Mouse (Mus musculus): ENCODE data around the gene Inca1. TPM values are rescaled to one million over a fixed set of nuclear protein-coding genes. Genes with fewer than 3 reads are reported as not detected.

The Inca1 gene
- total RNA-seq, 2 experiments from 2014 or later, result 1.8 to 1.9 TPM

DNA sequence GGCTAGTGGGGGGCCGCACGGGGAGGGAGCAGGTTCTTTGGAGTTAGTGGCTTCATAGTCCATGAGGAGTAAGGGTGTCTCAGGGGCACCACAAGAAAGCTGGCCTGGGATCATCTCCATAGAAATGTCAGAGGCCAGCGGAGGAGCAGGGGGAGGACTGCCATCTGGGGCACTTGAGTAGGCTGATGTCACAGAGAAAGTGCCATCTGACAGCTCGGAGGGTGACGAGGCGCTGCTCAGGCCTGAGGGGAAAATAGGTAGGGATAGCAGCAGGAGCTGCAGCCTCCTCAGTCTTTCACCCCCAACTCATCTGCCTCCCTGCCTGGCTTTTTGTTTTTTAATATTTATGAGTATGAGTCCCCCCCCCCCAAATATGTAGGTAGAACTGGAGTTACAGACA is 25.9 kb downstream of the Inca1 start:
- no peak for DNase-seq (ENCODE audit: low spot score in 2 of 2)
- intact Hi-C loops (cut with DNase I), result no loop called here

DNA sequence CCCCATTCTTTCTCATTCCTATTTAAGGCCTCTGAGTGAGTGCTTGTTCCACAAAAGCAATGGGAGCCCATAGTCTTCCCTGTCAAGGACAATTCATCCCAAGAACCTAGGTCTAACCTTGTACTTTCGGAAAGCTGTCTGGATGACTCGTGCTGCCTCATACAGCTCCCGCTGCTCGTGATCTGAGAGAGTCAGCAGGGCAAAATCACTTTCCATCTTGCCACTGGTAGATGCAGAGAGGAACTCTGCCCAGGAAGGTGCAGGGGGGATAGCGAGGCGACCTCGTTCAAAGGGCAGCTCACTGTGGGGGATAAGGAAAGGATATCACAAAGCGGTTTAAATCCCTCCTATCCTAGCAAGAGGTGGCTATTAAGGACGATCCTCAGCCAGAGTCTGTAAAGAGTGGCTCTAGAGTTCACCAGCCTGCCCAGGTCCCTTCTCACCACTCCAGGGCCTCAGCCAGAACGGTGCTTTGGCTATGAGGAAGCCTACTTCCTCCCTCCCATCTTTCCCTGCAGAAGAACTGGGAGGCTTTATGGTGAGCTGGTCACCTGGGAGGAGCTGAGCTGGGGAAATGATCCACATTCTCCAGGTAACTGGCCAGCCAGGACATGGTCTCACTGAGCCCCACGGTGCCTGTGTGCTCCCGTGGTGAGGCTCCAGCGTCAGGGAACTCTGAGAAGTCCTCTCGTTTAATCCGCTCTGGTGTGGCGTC is 28.5 kb downstream of the Inca1 start:
- DNase-seq (ENCODE audit: low spot score in 2 of 2), result no peak
- intact Hi-C loops (cut with DNase I), result no loop called here

DNA sequence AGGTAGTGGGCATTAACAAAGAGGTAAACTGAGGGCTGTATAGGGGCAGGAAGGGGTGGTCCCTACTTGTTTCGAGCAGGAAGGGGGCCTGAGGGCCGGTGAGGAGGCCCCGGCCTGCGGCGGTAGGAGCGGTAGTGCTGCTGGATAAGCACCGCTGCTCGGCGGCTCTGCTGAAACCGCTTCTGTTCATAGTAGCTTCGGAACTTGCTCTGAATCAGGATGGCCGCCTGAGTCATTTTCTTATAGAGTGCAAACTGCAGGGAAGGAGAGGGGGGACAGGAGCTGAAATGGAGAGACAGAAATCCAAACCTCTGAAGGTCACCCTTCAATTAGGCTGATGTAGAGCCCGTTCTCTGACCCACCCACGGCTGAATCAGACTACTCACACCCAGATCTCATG is 29.5 kb downstream of the Inca1 start:
- DNase-seq (ENCODE audit: low spot score in 2 of 2), result no peak
- intact Hi-C loops (cut with DNase I), result no loop called here

DNA sequence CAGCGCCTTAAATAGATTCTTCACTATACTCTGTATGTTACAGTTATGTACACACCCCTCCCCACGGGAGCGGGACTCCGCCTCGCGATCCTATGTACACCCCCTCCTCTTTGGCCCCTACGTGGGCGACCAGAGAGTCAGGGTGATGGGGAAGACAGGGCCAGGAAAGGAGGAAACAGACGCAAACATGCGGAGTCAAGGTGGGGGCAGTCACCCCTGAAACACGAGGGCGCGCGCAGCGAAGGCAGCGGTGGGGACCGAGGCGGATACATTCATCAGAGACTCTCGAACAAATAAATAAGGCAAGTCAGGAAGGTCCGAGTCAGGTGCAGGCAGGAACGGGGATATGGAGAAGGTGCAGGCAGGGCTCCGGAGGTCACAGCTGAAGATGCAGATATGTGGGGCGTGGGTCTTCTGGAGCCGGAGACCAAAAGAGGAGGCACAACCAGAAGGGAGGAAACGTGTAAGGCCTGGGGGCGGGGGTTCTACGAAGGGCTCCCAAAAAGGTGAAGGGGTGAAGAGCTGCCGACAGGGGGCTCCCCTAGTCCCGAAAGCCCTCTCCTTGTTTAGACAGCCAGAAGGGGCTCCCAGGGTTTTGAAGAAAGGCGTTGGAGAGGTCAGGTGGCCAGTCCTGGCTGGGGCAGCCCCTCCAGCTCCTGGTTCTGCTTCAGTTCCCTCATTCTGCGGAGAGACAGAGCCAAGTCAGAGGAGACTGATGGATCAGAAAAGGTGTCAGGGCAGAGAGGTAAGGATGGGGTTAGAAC is 30.2 kb downstream of the Inca1 start:
- intact Hi-C loops (cut with DNase I), result loop anchor here (1.0 to 2.0 kb wide), 2 partner anchors 15 to 18 kb away; partner anchors contain the start of gene Pfn1

DNA sequence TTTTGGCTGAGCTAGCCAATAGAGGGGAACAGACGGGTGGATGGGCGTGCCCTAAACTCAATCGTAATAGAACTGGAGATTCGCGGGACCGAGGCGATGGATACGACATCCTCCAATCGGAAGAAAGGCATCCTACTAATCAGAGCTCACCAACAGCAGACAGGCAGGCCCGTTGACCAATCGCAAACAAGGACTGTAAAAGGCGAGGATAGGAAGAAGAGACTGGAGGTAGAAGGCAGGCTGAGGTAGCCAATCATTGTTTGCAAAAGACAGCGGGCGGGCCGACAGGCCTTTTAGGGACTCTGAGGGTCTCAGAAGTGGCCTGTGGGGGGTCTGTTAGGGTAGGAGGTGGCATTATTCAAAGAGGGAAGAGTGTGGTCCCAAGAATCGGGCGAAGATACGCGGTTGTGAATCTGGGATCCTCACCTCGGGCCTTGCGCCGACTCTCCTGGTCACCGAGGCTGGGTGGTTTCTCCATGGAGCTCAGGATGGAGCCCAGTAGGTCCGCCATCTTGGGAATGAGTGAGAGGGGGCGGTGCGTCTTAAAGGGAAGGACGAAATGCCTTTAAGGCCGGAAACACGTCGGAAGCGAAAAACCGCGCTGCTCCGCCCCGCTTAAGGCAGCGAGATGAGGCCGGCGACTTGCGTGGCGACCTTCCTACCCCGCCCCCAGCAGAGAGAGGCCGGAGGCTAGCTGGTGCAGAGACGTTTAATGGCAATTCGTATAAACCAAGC is 31.0 kb downstream of the Inca1 start, which contains the start of gene Spag7:
Gene Spag7 (minus strand): TSS at position 646 of the 735 bp plus-strand sequence.
- DNase-seq (ENCODE audit: low spot score in 2 of 2), result peak; percentile 96 to 98
- intact Hi-C loops (cut with DNase I), result loop anchor here (1.0 to 2.0 kb wide), 2 partner anchors 14 to 18 kb away; partner anchors contain the start of gene Pfn1

More for the DNA sequence above, 30.2 kb downstream of the Inca1 start:
- DNase-seq (ENCODE audit: low spot score in 2 of 2), result peak; percentile 57 to 61

DNA sequence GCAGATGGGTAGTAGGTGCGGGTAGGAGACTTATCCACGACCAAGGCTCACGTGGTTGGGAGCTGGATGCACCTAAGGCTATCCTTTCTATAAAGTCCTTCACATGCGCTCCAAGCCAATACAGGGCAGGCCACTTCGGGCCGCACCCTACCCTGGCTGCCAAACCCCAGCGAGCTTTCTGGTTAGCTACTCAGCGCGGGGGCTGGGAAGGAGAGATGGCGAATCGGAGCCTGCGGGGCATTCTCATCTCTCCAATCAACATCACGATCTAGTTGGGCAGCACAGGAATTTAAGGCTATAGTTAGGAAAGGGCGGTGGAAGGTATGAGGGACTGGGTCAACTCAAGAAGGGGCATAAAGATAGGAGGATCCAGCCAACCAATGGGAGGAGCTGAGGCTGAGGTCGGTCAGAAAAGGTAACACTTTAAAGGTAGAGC is 31.6 kb downstream of the Inca1 start:
- intact Hi-C loops (cut with DNase I), result loop anchor here (2.0 kb wide), 1 partner anchor 14 kb away; the partner anchor contains the start of gene Pfn1
- peak in 1 of 2 experiments; percentile 85 for DNase-seq (ENCODE audit: low spot score in 2 of 2)

DNA sequence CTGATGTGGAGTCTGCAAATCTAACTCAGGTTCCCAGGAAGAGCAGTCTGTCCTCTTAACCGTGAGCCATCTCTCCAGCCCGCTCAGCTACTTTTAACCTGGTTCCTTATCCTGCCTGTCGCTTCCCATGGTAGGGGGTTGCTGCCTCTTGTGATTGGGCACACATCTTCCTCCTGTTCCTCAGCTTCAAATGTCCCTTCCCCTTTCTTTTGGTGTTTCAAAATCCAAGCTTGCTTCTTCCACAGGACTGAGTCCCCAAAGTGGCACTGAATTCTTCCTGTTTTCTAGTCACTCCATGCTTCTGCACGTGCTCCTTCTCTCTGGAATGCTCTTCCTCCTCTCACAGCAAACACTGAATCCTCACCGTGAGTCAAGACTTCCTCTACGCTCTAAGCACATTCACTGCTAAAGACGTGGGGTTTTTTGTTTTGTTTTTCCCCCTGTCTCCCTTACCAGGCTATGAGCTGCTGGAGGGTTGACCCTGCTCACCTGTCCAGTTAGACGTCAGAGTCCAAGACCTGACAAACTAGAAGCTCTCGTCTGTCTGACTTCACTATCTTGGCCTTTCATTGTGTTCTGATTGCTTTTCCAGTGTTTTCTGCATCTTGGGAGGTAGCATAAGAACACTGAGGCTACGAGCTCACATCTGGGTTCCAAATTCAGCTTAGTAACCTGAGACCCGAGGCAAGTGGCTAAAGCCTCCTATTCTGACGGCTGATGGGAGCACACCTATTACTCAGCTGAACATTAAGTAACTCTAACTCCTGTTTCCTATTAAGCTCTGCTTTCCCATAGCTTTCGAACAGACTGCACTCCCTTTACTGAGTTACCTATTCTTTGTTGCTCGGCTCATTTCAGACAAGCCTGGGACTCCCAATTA is 32.4 kb downstream of the Inca1 start:
- intact Hi-C loops (cut with DNase I), result loop anchor here (2.0 kb wide), 1 partner anchor 13 kb away; the partner anchor contains the start of gene Pfn1
- DNase-seq (ENCODE audit: low spot score in 2 of 2), result no peak

DNA sequence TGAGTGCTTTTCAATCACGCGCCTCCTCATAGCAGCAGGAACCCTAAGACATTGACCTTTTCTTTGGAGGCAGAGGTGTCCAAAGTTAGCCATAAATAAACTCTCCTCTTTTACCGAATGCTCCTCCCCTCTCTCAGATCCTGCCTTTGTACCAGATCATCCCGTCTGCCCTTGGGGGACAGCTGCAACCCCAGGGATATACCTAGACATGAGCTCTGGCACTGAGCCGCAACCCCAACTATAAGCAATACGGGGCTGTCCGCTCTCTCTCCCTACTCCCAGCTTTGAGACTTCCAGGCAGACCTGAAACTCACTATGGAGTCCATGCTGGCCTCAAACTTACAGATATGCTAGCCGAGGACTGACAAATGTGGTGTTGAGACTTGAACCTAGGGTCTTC is 33.3 kb downstream of the Inca1 start:
- DNase-seq (ENCODE audit: low spot score in 2 of 2), result no peak
- intact Hi-C loops (cut with DNase I), result no loop called here

DNA sequence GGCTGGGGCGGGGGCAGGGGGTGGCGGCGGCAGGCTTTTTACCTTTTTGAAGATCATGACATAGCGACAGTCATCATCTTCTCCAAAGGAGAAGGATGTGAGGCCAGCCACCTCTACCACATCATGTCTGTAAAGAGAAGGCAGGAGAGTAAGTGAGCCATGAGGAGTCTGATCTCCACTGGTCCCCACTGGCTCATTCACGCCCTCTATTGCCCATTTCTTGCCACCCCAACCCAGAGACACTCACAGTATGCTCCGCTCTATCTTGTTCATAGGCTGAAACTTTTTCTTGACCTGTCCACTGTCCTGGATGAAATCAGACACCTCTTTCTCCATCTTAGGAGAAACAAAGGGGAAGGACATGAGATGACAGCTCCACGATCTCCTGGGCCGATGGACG is 35.2 kb downstream of the Inca1 start:
- no peak for DNase-seq (ENCODE audit: low spot score in 2 of 2)
- intact Hi-C loops (cut with DNase I), result no loop called here

DNA sequence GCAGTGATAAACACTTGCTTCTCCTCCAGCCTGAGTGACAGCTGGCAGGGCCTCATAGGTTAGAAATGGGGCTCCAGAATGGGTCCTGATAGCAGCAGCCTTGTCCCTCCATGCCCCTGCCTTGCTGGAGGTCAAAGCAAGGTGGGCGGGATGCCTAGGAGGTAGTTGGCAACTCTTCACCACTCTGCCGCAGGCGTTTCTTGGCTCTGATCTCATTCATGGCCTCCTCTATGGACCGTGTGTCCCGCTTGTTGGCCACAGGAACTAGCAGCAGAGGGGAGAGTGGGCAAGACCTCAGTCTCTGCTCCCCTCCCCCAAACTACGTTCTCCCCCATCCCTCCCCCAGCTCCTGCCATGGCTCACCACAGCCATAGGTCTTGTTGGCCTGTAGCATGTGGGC is 36.0 kb downstream of the Inca1 start:
- DNase-seq (ENCODE audit: low spot score in 2 of 2), result no peak
- intact Hi-C loops (cut with DNase I), result no loop called here

DNA sequence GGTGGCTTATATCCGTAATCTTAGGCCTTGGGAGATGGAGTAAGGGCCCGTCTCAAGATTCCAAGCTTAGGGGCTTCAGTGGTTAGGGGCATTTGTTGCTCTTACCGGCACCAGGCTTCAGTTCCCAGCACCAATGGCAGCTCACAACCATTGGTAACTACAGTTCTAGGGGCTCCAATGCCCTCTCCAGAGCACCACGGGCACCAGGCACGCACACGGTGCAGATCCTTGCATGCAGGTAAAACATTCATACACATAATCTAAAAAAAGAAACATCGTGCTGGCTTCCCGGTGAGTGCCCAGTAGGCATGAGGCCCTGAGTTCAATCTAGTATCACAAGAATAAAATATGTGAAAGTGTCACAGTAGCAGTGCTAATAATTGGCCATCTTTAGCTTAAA is 36.9 kb downstream of the Inca1 start:
- intact Hi-C loops (cut with DNase I), result no loop called here
- DNase-seq (ENCODE audit: low spot score in 2 of 2), result no peak

DNA sequence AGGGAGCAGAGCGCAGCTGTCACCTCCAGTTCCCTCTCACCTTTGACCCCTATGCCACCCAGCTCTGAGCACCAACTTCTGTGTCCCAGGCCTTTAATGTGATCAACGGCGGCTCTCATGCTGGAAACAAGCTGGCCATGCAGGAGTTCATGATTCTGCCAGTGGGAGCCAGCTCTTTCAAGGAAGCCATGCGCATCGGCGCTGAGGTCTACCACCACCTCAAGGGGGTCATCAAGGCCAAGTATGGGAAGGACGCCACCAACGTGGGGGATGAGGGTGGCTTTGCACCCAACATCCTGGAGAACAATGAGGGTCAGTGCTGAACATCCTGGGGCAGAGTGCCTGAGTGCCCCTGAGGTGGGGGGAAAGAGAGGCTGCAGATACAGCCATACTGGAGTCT is 39.4 kb downstream of the Inca1 start:
- no peak for DNase-seq (ENCODE audit: low spot score in 2 of 2)
- intact Hi-C loops (cut with DNase I), result no loop called here

DNA sequence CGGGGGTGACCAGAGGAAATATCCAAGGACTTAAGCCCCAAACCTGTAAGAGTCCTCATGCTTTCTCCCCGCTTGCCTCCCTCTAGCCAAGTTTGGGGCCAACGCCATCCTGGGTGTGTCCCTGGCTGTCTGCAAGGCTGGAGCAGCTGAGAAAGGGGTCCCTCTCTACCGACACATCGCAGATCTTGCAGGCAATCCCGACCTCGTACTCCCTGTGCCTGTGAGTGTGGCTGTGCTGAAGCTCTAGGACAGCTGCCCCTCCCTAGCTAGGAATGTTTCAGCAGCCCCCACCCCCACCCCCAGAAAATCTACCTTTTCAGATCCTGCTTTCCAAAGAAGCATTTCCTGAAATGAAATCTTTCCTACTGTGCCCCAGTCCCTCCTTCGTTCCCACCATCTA is 41.0 kb downstream of the Inca1 start:
- DNase-seq (ENCODE audit: low spot score in 2 of 2), result no peak
- intact Hi-C loops (cut with DNase I), result no loop called here

DNA sequence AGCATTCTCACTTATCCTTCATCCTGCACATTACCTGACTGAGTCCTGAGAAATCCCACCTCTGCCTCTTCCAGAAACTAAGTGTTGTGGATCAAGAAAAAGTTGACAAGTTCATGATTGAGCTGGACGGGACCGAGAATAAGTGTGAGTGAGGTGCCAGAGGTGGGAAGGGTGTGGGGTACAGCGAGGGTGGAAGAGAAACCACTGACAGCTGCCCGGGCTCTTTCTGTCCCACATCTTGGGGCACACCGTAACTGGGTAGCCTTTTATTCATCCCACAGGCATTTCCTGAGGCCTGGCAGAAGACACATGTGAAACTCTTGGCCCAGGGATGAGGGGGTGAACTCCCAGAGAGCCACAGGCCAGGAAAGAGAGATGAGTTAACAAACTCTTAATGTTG is 41.4 kb downstream of the Inca1 start:
- intact Hi-C loops (cut with DNase I), result no loop called here
- no peak for DNase-seq (ENCODE audit: low spot score in 2 of 2)

DNA sequence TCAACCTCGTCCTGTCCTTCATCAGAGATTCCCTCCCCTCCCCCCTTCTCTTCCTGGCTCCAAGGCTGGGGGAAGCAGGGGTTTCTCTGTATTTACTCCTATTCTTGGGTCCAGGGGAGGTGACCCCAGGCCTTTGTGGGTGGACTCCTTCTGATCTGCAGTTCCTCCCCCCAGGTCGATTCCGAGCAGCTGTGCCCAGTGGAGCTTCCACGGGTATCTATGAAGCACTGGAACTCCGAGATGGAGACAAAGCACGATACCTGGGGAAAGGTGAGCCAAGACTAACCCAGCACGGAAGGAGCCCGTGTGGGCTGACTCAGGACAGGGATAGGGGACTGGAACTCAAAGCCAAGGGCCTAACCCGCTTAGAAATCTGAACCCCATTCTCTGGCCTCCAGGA is 42.0 kb downstream of the Inca1 start:
- no peak for DNase-seq (ENCODE audit: low spot score in 2 of 2)
- intact Hi-C loops (cut with DNase I), result no loop called here

DNA sequence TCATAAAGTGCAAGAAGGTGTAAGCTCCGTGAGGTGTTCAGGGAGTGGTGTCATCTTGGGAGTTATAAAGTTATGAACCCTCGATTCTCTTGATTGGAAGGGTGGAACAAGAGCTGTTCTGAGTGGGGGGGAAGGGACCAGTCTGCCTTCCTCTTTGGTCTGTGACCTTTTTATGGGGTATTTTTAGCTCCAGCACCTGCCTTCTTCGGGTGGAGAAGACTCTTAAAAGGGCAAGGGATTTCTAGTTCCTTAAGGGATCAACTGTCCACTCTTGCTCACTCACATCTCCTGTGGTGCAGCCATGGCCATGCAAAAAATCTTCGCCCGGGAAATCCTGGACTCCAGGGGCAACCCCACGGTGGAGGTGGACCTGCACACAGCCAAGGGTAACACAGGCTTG is 42.4 kb downstream of the Inca1 start:
- intact Hi-C loops (cut with DNase I), result no loop called here
- no peak for DNase-seq (ENCODE audit: low spot score in 2 of 2)

DNA sequence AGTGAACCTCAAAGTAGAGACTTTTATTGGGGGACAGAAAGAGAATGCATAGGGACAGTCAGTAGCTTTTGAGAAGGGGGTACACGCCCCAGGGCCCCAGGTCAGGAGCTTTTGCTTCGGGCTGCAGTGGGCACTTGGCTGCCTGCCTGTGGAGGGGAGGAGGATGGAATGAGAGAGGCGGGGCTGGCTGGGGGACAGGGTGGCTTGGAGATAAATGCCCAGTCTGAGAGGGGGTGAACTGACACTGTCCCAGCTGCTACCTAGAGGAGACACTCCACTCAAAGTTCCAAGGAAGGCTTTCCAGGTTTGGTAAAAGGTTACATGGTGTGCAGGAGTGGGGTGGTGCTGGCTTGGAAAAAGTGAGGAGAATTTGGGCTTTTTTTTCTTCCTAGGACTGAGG is 43.0 kb downstream of the Inca1 start, which contains the start of gene Eno3:
Gene Eno3 (plus strand): TSS at position 239 of the 400 bp plus-strand sequence.
- no peak for DNase-seq (ENCODE audit: low spot score in 2 of 2)
- intact Hi-C loops (cut with DNase I), result no loop called here

DNA sequence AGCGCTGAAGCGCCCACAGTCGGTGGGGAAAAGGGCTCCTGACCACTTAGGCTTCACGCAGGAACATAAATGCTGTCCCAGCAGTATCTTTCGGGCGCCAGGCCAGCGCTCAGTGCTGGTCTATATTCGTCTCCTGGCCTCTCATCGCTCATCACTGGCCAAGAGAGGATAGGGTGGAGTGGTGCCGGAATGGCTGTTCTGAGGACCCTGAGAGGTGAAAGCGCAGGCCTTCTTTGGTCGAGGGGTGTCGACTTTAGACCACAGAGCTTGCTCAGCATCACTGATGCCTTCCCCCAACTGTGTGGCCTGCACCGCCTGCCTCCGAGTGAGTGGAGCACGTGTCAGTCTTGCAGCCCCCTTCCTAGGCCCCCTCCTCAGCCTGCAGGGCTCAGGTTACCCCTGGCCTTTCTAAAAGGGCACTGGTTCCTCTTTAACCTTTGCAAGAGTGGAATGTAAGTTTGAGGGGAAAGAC is 43.5 kb downstream of the Inca1 start:
- no peak for DNase-seq (ENCODE audit: low spot score in 2 of 2)
- intact Hi-C loops (cut with DNase I), result no loop called here

Data from left cerebral cortex, postnatal 36 days (tissue).